Mouse (Mus musculus) neural tube, embryonic 15.5 days (tissue): ENCODE data around the gene Olfr728. TPM values are rescaled to one million over a fixed set of nuclear protein-coding genes. Genes with fewer than 3 reads are reported as not detected.

ENCODE experiments used
- ATAC-seq: fragments of 200-750 bp; cut with Nextera tagmentation; 2 replicates; pipeline ENCODE4 v1.8.0; 2017; ENCODE audit warnings: mild to moderate bottlenecking, moderate TSS enrichment, moderate library complexity; ENCODE audit not compliant: low FRiP score
- H3K27ac ChIP-seq: fragments of 300-500 bp; sonication (generic); replicated peaks from 2 replicates; pipeline ENCODE4 v1.5.1; 2015; ENCODE audit warnings: mild to moderate bottlenecking, inconsistent platforms
- H3K27me3 ChIP-seq: fragments of 300-500 bp; sonication (generic); replicated peaks from 2 replicates; pipeline ENCODE4 v1.6.1; 2015; ENCODE audit warnings: inconsistent platforms
- H3K36me3 ChIP-seq: fragments of 300-500 bp; sonication (generic); 2 replicates; pipeline ENCODE4 v1.6.1; 2015; ENCODE audit warnings: inconsistent platforms
- H3K4me1 ChIP-seq: fragments of 300-500 bp; sonication (generic); 2 replicates; pipeline ENCODE4 v1.6.1; 2015; ENCODE audit warnings: inconsistent platforms
- H3K4me2 ChIP-seq: fragments of 300-500 bp; sonication (generic); 2 replicates; pipeline ENCODE4 v1.6.1; 2015; ENCODE audit warnings: inconsistent platforms, mild to moderate bottlenecking, moderate library complexity
- H3K4me3 ChIP-seq: fragments of 300-500 bp; sonication (generic); replicated peaks from 2 replicates; pipeline ENCODE4 v1.5.1; 2015; ENCODE audit warnings: mild to moderate bottlenecking, inconsistent platforms
- H3K9ac ChIP-seq: fragments of 300-500 bp; sonication (generic); replicated peaks from 2 replicates; pipeline ENCODE4 v1.6.1; 2015; ENCODE audit warnings: mild to moderate bottlenecking, inconsistent platforms
- H3K9me3 ChIP-seq: fragments of 300-500 bp; sonication (generic); replicated peaks from 2 replicates; pipeline ENCODE4 v1.6.1; 2016; ENCODE audit warnings: inconsistent platforms
- WGBS: fragments of 180-500 bp; shearing (Covaris S2); methylation state at CpG from one replicate; pipeline ENCODE4 v1.1.7; 2015; ENCODE audit warnings: mixed read lengths; 5-methylcytosine and 5-hydroxymethylcytosine counted together
- polyA plus RNA-seq: library from polyadenylated mRNA; unstranded; fragments of >200 nt; fragmentation: Nextera tagmentation; extraction: Ambion mirVana; gene quantifications from 2 replicates; pipeline ENCODE4 v1.2.1, GENCODE M21; 2015

Gene Olfr728
- not detected in 2 replicates for polyA plus RNA-seq

- Histone ChIP-seq H3K4me1 (no peaks in the 10 kb centered on the region), H3K9ac (no peak within 1 kb of the TSS), H3K27ac (no peak within 1 kb of the TSS), H3K4me3 (no peak within 1 kb of the TSS), H3K36me3 (no peaks in the 10 kb centered on the region), H3K27me3 (no peaks in the 10 kb centered on the region), H3K4me2 (no peak within 1 kb of the TSS), H3K9me3 (no peaks in the 10 kb centered on the region)
- ATAC-seq: no peak
- whole genome bisulfite sequencing: 94% methylated on average over 5 of the region's 5 CpGs
These were observed at the start of gene Olfr728 for GRCm38 (mm10) chr14:50142580-50142979. Gene Olfr728, minus strand, starts transcription at chr14:50142680.

- Histone ChIP-seq H3K4me1 (no peaks in the 10 kb centered on the region), H3K4me3 (no peak within 1 kb of the TSS), H3K36me3 (no peaks in the 10 kb centered on the region), H3K27me3 (no peaks in the 10 kb centered on the region), H3K27ac (no peak within 1 kb of the TSS), H3K9ac (no peak within 1 kb of the TSS), H3K9me3 (no peaks in the 10 kb centered on the region), H3K4me2 (no peak within 1 kb of the TSS)
- WGBS: 65% methylated on average over 1 of the region's 1 CpGs
- ATAC-seq: no peak
These were observed 45.6 kb upstream of the Olfr728 start, which contains the start of gene Olfr730 for GRCm38 (mm10) chr14:50188098-50188497. Gene Olfr730, minus strand, starts transcription at chr14:50188198.

GRCm38 (mm10) chr14:50152810-50153209 is 10.3 kb upstream of the Olfr728 start, which contains the start of gene Olfr729:
Gene Olfr729, minus strand, starts transcription at chr14:50152910.
- no peak within 1 kb of the TSS for H3K4me2 ChIP-seq
- H3K36me3 ChIP-seq: no peaks in the 10 kb centered on the region
- no peak within 1 kb of the TSS for H3K27ac ChIP-seq
- ATAC-seq: no peak
- H3K9me3 ChIP-seq: no peaks in the 10 kb centered on the region
- H3K27me3 ChIP-seq: no peaks in the 10 kb centered on the region
- no peak within 1 kb of the TSS for H3K4me3 ChIP-seq
- no peak within 1 kb of the TSS for H3K9ac ChIP-seq
- no peaks in the 10 kb centered on the region for H3K4me1 ChIP-seq

- no peaks in the 10 kb centered on the region for H3K9me3 ChIP-seq
- H3K9ac ChIP-seq: no peak within 1 kb of the TSS
- H3K36me3 ChIP-seq: no peaks in the 10 kb centered on the region
- whole genome bisulfite sequencing: 89% methylated on average over 1 of the region's 1 CpGs
- H3K4me2 ChIP-seq: no peak within 1 kb of the TSS
- ATAC-seq: no peak
- no peaks in the 10 kb centered on the region for H3K4me1 ChIP-seq
- H3K4me3 ChIP-seq: no peak within 1 kb of the TSS
- H3K27me3 ChIP-seq: no peaks in the 10 kb centered on the region
- H3K27ac ChIP-seq: no peak within 1 kb of the TSS
These were observed 19.6 kb downstream of the Olfr728 start, which contains the start of gene Olfr727 for GRCm38 (mm10) chr14:50122886-50123285. Gene Olfr727, plus strand, starts transcription at chr14:50123186.

GRCm38 (mm10) chr14:50090853-50091252 is 51.6 kb downstream of the Olfr728 start, which contains the start of gene Olfr726:
Gene Olfr726, minus strand, starts transcription at chr14:50090953.
- H3K4me2 ChIP-seq: no peak within 1 kb of the TSS
- H3K27me3 ChIP-seq: no peaks in the 10 kb centered on the region
- WGBS: 89% methylated on average over 1 of the region's 1 CpGs
- no peaks in the 10 kb centered on the region for H3K9me3 ChIP-seq
- no peaks in the 10 kb centered on the region for H3K36me3 ChIP-seq
- no peak within 1 kb of the TSS for H3K9ac ChIP-seq
- no peaks in the 10 kb centered on the region for H3K4me1 ChIP-seq
- no peak within 1 kb of the TSS for H3K27ac ChIP-seq
- ATAC-seq: no peak
- no peak within 1 kb of the TSS for H3K4me3 ChIP-seq

Other genes starting within 250 kb of the Olfr728 start
- not detected in 2 replicates for gene Olfr722, start 240.7 kb downstream of the Olfr728 start, polyA plus RNA-seq
- gene Olfr723, start 210.9 kb downstream of the Olfr728 start, polyA plus RNA-seq: not detected in 2 replicates
- gene Olfr724, start 179.4 kb downstream of the Olfr728 start, polyA plus RNA-seq: not detected in 2 replicates
- gene Olfr725, start 102.3 kb downstream of the Olfr728 start, polyA plus RNA-seq: not detected in 2 replicates
- gene Olfr726, start 51.7 kb downstream of the Olfr728 start, polyA plus RNA-seq: not detected in 2 replicates
- gene Olfr727, start 19.5 kb downstream of the Olfr728 start, polyA plus RNA-seq: not detected in 2 replicates
- not detected in 2 replicates for gene Olfr729, start 10.2 kb upstream of the Olfr728 start, polyA plus RNA-seq
- not detected in 2 replicates for gene Olfr730, start 45.5 kb upstream of the Olfr728 start, polyA plus RNA-seq
- not detected in 2 replicates for gene Olfr731, start 99.2 kb upstream of the Olfr728 start, polyA plus RNA-seq
- not detected in 2 replicates for gene Olfr732, start 141.5 kb upstream of the Olfr728 start, polyA plus RNA-seq
- not detected in 2 replicates for gene Olfr733, start 158.8 kb upstream of the Olfr728 start, polyA plus RNA-seq
- gene Olfr734, start 184.1 kb upstream of the Olfr728 start, polyA plus RNA-seq: not detected in 2 replicates
- not detected in 2 replicates for gene Olfr735, start 206.2 kb upstream of the Olfr728 start, polyA plus RNA-seq
- gene Tlr11, start 215.2 kb upstream of the Olfr728 start, polyA plus RNA-seq: 0.08 TPM in 1 of 2 replicates, not detected in the other
- gene Olfr736, start 238.5 kb upstream of the Olfr728 start, polyA plus RNA-seq: not detected in 2 replicates